Mouse (Mus musculus) neural tube, embryonic 14.5 days (tissue): ENCODE measurements around the gene Shmt2. TPM values are rescaled to one million over a fixed set of nuclear protein-coding genes. Genes with fewer than 3 reads are reported as not detected.

Experiments
- ATAC-seq: fragments of 200-750 bp; cut with Nextera tagmentation; 2 replicates; pipeline ENCODE4 v1.8.0; 2017; ENCODE audit warnings: low read depth, mild to moderate bottlenecking, moderate TSS enrichment, moderate library complexity
- H3K27ac ChIP-seq: fragments of 300-500 bp; sonication (generic); 2 replicates; pipeline ENCODE4 v1.5.1; 2014; ENCODE audit warnings: low read depth, mild to moderate bottlenecking, control low read depth, low read length, moderate library complexity, mixed read lengths
- H3K27me3 ChIP-seq: fragments of 300-500 bp; sonication (generic); 2 replicates; pipeline ENCODE4 v1.6.1; 2014; ENCODE audit warnings: low read length; ENCODE audit not compliant: control insufficient read depth, insufficient read depth
- H3K36me3 ChIP-seq: fragments of 300-500 bp; sonication (generic); 2 replicates; pipeline ENCODE4 v1.6.1; 2014; ENCODE audit warnings: low read length, mixed read lengths; ENCODE audit not compliant: control insufficient read depth, insufficient read depth
- H3K4me1 ChIP-seq: fragments of 300-500 bp; sonication (generic); 2 replicates; pipeline ENCODE4 v1.6.1; 2014; ENCODE audit warnings: low read length; ENCODE audit not compliant: control insufficient read depth, insufficient read depth
- H3K4me2 ChIP-seq: fragments of 300-500 bp; sonication (generic); 2 replicates; pipeline ENCODE4 v1.6.1; 2014; ENCODE audit warnings: mild to moderate bottlenecking, low read depth, low read length, control low read depth
- H3K4me3 ChIP-seq: fragments of 300-500 bp; sonication (generic); 2 replicates; pipeline ENCODE4 v1.5.1; 2014; ENCODE audit warnings: low read depth, low read length, control low read depth, mixed read lengths
- H3K9ac ChIP-seq: fragments of 300-500 bp; sonication (generic); replicated peaks from 2 replicates; pipeline ENCODE4 v1.6.1; 2014; ENCODE audit warnings: low read depth, mild to moderate bottlenecking, control low read depth, low read length, mixed read lengths
- H3K9me3 ChIP-seq: fragments of 300-500 bp; sonication (generic); 2 replicates; pipeline ENCODE4 v1.6.1; 2016; ENCODE audit warnings: low read length; ENCODE audit not compliant: control insufficient read depth
- WGBS: fragments of 180-500 bp; shearing (Covaris S2); extraction: QIAGEN DNeasy Blood & Tissue Kit; methylation state at CpG from one replicate; pipeline ENCODE4 v1.1.7; 2014; 5-methylcytosine and 5-hydroxymethylcytosine counted together
- polyA plus RNA-seq: library from polyadenylated mRNA; unstranded; fragments of >200 nt; fragmentation: Nextera tagmentation; extraction: Ambion mirVana; gene quantifications from 2 replicates; pipeline ENCODE4 v1.2.1, GENCODE M21; 2014

Shmt2 gene
- polyA plus RNA-seq, 1 experiment from 2014 or later = 46.8 TPM

DNA sequence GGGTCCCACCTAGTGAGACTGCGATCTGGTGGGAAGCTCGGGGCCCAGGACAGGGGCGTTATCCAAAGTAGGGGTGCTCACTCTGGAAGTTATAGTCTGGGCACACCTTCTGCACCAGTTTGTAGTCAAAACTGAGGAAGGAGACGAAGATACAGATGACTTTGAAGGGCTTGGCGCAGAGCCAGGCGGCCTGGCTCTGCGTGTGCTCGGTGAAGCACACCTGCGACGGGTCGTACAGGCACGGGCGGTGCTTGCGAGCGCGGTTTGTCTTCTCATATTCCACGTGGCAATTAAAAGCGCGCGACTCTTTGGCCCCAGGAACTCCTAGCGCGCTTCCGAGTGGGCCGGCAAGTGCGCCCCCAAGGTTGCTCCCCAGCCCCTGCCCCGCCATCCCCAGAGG is 3.8 kb upstream of the Shmt2 start:
- Histone ChIP-seq H3K9ac (peak overlapping the region; percentile 28; the same call in 1 of the 2 replicates), H3K27me3 (no peaks in the 10 kb centered on the region)

DNA sequence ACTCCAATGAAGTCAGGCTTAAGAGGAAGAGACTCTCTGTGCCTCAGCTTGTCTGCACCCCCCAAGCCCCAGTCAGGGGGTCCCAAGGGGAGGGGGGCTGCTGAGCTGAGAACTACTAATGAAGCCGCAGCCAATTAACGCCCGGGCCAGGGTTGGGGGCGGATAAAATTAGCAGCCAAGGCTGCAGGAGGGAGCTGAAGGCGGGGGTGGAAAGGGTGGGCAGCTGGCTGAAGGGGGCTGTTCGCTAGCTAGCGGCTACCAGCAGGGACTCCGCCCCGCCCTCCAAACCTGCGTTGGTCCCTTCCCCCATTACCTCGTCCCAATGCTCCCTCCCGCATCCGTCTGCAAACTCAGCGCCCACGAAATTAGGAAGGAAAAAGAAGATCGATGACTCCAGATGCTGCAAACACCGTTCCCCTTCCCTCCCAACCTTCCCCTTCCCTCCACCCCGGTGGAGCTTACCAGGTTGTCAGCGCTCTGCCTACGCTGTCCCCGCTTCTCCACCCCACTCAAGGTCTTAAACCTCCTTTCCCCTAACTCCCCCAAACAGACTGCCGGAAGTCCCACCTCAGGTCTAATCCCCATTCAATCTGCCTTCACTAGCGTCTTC is 2.5 kb upstream of the Shmt2 start:
- H3K27ac ChIP-seq = peak overlapping the region; percentile 13; the same call in 1 of the 2 replicates
- ATAC-seq = no peak

More for the DNA sequence above, 3.8 kb upstream of the Shmt2 start:
- Histone ChIP-seq H3K9me3 (no peaks in the 10 kb centered on the region), H3K4me3 (peak overlapping the region; percentile 19), H3K4me2 (peak overlapping the region; percentile 86), H3K36me3 (no peaks in the 10 kb centered on the region), H3K4me1 (peaks cover 68% of the 10 kb centered on the region), H3K27ac (peak overlapping the region; percentile 84)
- no peak for ATAC-seq
- WGBS = 3% methylated on average over 26 of the region's 26 CpGs

DNA sequence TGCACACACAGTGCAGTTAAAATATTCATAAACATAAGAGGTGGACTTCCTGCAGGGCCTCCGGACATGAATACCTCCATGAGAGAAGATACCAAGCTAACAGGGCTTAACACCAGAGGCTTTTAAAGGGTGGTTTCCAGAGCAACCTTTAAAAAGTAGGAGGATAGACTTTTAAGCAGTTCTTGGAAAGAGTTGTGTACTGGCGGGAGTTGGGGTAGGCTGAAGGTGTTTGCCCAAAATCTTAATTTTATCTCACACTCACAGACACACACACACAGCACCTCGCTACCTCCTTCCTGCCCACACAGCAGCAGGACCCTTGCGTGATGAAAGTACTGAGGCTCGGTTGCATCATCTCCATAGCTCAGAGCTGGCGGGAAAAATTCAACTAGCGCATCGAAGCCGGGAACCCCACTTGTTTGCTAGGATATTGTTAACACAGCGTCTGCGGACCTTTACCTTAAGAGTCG is 598 bp downstream of the Shmt2 start:
- Histone ChIP-seq H3K4me2 (peak overlapping the region; percentile 87), H3K9me3 (no peaks in the 10 kb centered on the region), H3K36me3 (peaks cover 6% of the 10 kb centered on the region; the same call in 1 of the 2 replicates), H3K4me1 (peaks cover 34% of the 10 kb centered on the region), H3K4me3 (peak overlapping the region; percentile 45), H3K27me3 (no peaks in the 10 kb centered on the region), H3K9ac (peak overlapping the region; percentile 44), H3K27ac (no peak overlapping the region)
- WGBS = 16% methylated on average over 12 of the region's 12 CpGs
- ATAC-seq = no peak

More for the DNA sequence above, 2.5 kb upstream of the Shmt2 start:
- Histone ChIP-seq H3K4me3 (no peak overlapping the region), H3K9me3 (no peaks in the 10 kb centered on the region), H3K4me2 (peak overlapping the region; percentile 23; the same call in 1 of the 2 replicates), H3K4me1 (peaks cover 57% of the 10 kb centered on the region), H3K9ac (peak overlapping the region; percentile 32; the same call in 1 of the 2 replicates), H3K36me3 (peaks cover under 1% of the 10 kb centered on the region; the same call in 1 of the 2 replicates), H3K27me3 (no peaks in the 10 kb centered on the region)
- WGBS = 2% methylated on average over 22 of the region's 23 CpGs

DNA sequence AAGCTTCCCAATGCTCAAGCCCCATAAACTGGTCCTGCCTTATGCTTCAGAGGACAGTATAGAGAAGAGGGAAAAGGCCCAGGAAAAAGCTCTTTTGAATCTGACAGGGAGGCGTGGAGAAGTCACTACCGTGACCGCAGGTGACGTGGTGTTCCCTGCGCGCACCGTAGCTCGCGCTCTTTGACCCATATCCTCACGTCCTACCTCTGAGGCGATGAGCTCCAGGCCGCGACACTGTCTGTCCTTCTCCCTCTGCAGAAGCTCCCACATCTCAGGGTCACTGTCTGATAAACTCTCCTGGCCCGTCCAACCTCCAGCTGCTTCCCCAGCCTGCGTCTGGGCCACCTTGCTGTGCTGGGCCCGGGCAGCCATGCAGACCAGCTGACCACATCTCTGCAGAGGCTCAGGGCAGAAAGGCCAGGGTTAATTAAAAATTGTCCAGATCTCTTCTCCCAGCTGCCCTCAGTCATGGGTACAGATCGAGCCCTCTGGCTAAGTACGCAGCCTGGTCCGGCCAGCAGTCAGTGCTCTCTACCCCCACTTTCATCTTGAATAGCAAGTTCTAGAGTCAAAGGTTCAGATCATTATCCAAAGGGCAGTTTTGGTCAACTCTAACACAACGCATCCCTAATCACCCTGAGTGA is 1.4 kb downstream of the Shmt2 start:
- Histone ChIP-seq H3K36me3 (peaks cover 6% of the 10 kb centered on the region; the same call in 1 of the 2 replicates), H3K27ac (no peak overlapping the region), H3K4me3 (no peak overlapping the region), H3K27me3 (no peaks in the 10 kb centered on the region), H3K4me1 (peaks cover 29% of the 10 kb centered on the region), H3K9ac (no peak overlapping the region), H3K4me2 (no peak overlapping the region; the same call in 1 of the 2 replicates), H3K9me3 (no peaks in the 10 kb centered on the region)
- no peak for ATAC-seq
- 87% methylated on average over 20 of the region's 20 CpGs for WGBS

DNA sequence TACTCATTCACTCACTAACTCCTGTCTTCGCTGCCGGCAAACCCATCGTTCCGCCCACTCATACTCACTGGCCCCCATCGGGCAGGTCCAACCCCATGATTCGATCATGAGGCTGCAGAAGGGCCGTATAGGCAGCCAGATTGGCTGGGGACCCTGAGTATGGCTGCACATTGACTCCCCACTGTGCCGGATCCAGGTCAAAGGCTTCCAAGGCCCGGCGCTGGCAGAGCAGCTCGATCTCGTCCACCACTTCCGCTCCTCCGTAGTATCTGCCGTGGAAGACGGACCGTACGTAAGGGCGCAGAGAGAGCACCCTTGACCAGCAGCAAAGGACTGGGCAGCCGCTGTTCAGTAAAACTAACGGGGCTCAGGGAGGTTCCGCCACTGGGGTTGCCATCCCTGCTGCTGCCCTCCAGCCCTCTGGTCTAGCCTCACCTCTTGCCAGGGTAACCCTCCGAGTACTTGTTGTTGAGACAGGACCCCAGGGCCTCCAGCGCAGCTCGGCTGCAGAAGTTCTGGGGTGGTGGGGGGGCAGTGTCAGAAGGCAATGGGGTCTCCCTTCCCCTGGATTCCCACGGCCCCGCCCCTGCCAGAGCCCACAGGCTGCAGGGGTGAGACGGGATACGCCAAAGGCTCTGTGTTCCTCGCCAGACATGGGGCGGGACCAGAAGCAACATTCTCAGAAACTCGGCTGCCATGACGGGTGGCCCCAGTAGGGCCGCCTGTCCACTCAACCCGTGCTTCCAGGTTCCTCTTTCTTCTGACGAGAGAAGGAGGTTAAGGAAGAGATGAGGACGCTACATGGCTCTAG is 2.1 kb downstream of the Shmt2 start:
- Histone ChIP-seq H3K4me1 (peaks cover 26% of the 10 kb centered on the region), H3K9me3 (no peaks in the 10 kb centered on the region)
- no peak for ATAC-seq

DNA sequence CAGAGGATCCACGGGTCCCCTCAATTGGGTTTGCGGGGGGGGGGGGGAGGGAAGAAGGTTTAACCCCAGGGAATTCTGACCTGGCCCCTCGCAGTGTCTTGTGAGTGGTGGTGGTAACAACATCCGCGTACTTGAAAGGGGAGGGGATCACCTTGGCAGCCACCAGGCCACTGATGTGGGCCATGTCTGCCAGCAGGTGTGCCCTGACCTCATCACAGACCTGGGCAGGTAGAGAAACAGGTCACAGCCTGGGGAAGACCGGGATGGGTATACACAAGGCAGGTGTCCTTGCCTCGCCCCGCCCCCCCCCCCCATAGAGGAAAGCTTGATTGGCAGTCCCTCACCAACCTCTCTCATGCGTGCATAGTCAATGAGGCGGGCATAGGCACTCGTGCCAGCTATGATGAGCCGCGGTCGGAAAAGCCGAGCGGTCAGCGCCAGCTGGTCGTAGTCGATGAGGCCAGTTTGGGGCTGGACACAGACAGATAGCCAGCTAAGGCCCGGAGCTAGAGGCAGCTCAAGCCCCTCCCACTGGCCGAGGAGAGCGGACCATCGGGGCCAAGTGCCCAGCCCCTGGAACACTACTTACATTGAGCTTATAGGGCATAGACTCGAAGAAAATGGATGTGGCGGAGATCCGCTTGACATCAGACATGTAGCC is 3.1 kb downstream of the Shmt2 start:
- Histone ChIP-seq H3K4me2 (no peak overlapping the region), H3K9me3 (no peaks in the 10 kb centered on the region), H3K4me1 (peaks cover 20% of the 10 kb centered on the region), H3K27me3 (no peaks in the 10 kb centered on the region), H3K4me3 (no peak overlapping the region), H3K27ac (no peak overlapping the region), H3K9ac (no peak overlapping the region), H3K36me3 (peaks cover 6% of the 10 kb centered on the region; the same call in 1 of the 2 replicates)
- no peak for ATAC-seq
- WGBS = 97% methylated on average over 24 of the region's 26 CpGs

More for the DNA sequence above, 2.1 kb downstream of the Shmt2 start:
- no peak overlapping the region for H3K27ac ChIP-seq
- H3K4me2 ChIP-seq = no peak overlapping the region
- H3K9ac ChIP-seq = no peak overlapping the region
- peaks cover 6% of the 10 kb centered on the region; the same call in 1 of the 2 replicates for H3K36me3 ChIP-seq
- 92% methylated on average over 37 of the region's 37 CpGs for WGBS
- no peak overlapping the region for H3K4me3 ChIP-seq
- no peaks in the 10 kb centered on the region for H3K27me3 ChIP-seq

DNA sequence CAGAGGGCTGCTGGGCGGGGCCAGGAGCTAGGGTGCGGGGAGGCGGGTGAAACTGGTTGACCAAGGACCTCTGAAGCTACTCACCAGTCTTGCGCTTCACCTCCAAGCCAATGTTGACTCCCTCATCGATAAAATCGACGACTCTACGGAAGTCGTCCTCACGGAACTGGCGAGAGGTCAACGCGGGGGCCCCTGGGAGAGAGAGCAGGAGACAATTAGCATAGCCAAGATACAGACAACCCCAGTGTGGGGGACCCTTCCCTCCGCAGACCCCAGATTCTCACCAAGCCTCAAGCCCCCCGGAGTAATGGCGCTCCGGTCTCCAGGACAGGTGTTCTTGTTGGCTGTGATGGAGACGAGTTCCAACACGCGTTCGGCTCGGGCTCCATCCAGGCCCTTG is 4.3 kb downstream of the Shmt2 start:
- Histone ChIP-seq H3K4me3 (no peak overlapping the region), H3K4me2 (no peak overlapping the region), H3K9me3 (no peaks in the 10 kb centered on the region), H3K36me3 (peaks cover 6% of the 10 kb centered on the region; the same call in 1 of the 2 replicates), H3K4me1 (peaks cover 33% of the 10 kb centered on the region), H3K27ac (no peak overlapping the region), H3K27me3 (no peaks in the 10 kb centered on the region), H3K9ac (no peak overlapping the region)
- 95% methylated on average over 22 of the region's 22 CpGs for WGBS
- ATAC-seq = no peak

DNA sequence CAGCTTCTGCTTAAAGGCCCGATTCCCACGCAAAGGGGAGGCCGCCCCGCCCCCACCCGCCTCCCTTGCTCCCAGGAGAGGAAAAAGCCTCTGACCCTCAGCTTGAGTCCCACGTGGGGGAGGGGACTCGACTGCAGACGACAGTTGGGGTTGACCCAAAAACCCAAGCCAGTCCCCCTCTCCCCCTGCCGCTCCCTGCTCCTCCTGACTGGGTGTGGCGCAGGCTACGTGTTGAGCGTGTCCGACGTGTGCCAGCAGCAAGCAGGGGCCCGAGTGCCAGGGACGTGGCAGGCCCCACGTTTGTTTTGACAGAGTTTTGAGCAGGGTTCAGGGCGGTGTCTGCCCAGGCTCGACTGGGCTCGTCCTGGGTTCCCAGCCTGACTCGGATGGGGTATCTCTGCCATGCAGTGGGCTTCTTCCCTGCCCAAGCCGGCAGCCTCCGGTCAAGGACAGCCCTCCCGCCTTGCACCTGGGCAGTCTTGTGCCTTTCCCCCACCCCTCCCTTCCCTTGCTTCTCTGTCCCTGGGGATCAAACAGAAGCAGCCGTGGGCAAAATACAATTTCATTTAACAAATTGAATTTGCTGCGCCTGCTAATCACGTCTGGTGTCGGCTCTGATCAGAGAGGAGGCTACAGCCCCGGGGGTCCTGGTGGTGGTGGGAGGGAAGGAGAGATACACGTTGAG is 5.5 kb downstream of the Shmt2 start:
- H3K27me3 ChIP-seq = no peaks in the 10 kb centered on the region

More for the DNA sequence above, 5.5 kb downstream of the Shmt2 start:
- Histone ChIP-seq H3K4me3 (no peak overlapping the region), H3K9ac (no peak overlapping the region), H3K36me3 (peaks cover 6% of the 10 kb centered on the region; the same call in 1 of the 2 replicates), H3K27ac (no peak overlapping the region), H3K4me2 (0 out of 2 replicates have a peak overlapping the region, but pooled peaks have one; percentile 2), H3K4me1 (peaks cover 39% of the 10 kb centered on the region), H3K9me3 (no peaks in the 10 kb centered on the region)
- 5% methylated on average over 30 of the region's 30 CpGs for WGBS
- no peak for ATAC-seq
